Mouse (Mus musculus) E14TG2a.4 (cell line): ENCODE measurements around the gene Mbnl1.

Source experiments
- H3K27me3 ChIP-seq: 2 replicates; pipeline ENCODE4 v1.6.1; 2014; ENCODE audit warnings: low read length, control low read depth; ENCODE audit not compliant: insufficient read depth
- H3K36me3 ChIP-seq: 2 replicates; pipeline ENCODE4 v1.6.1; 2014; ENCODE audit warnings: low read length, control low read depth; ENCODE audit not compliant: insufficient read depth
- H3K4me1 ChIP-seq: replicated peaks from 2 replicates; pipeline ENCODE4 v1.6.1; 2014; ENCODE audit warnings: low read depth, low read length, control low read depth
- H3K4me3 ChIP-seq: replicated peaks from 2 replicates; pipeline ENCODE4 v1.5.1; 2014; ENCODE audit warnings: mild to moderate bottlenecking, low read length
- H3K9me3 ChIP-seq: 2 replicates; pipeline ENCODE4 v1.6.1; 2014; ENCODE audit warnings: low read length, control low read depth
- CTCF ChIP-seq: conservative IDR thresholded peaks from 2 replicates; pipeline ENCODE4 v1.5.1; 2014; ENCODE audit warnings: low read length
- NANOG ChIP-seq: IDR thresholded peaks from 2 replicates; pipeline ENCODE4 v1.6.1; 2014; ENCODE audit warnings: borderline replicate concordance, low read length, mixed read lengths
- POU5F1 ChIP-seq: IDR thresholded peaks from 2 replicates; pipeline ENCODE4 v1.6.1; 2014; ENCODE audit warnings: low read length, borderline replicate concordance

The Mbnl1 gene

GRCm38 (mm10) chr3:60568171-60568684 is 95.6 kb downstream of the Mbnl1 start:
- Histone ChIP-seq H3K9me3 (no peaks in the 10 kb centered on the region), H3K27me3 (no peaks in the 10 kb centered on the region), H3K4me1 (peaks cover 31% of the 10 kb centered on the region), H3K4me3 (no peak overlapping the region), H3K36me3 (no peaks in the 10 kb centered on the region)
- no peak for TF ChIP-seq CTCF
- no peak for TF ChIP-seq POU5F1
- TF ChIP-seq NANOG, result no peak

- Histone ChIP-seq H3K4me3 (no peak overlapping the region), H3K9me3 (no peaks in the 10 kb centered on the region), H3K4me1 (peaks cover 27% of the 10 kb centered on the region), H3K36me3 (no peaks in the 10 kb centered on the region), H3K27me3 (no peaks in the 10 kb centered on the region)
- TF ChIP-seq POU5F1, result no peak
- no peak for TF ChIP-seq NANOG
- TF ChIP-seq CTCF, result no peak
Observed at GRCm38 (mm10) chr3:60568801-60569568, 96.4 kb downstream of the Mbnl1 start.

- Histone ChIP-seq H3K36me3 (no peaks in the 10 kb centered on the region), H3K9me3 (no peaks in the 10 kb centered on the region), H3K27me3 (no peaks in the 10 kb centered on the region), H3K4me1 (peaks cover 27% of the 10 kb centered on the region), H3K4me3 (no peak overlapping the region)
- no peak for TF ChIP-seq NANOG
- TF ChIP-seq POU5F1, result no peak
- no peak for TF ChIP-seq CTCF
Observed at GRCm38 (mm10) chr3:60569781-60570180, 97.2 kb downstream of the Mbnl1 start.

GRCm38 (mm10) chr3:60570491-60571022 is 97.9 kb downstream of the Mbnl1 start:
- Histone ChIP-seq H3K27me3 (no peaks in the 10 kb centered on the region), H3K4me3 (no peak overlapping the region), H3K9me3 (no peaks in the 10 kb centered on the region), H3K4me1 (peaks cover 27% of the 10 kb centered on the region), H3K36me3 (no peaks in the 10 kb centered on the region)
- TF ChIP-seq CTCF (no peak), NANOG (no peak), POU5F1 (no peak)

- H3K4me3 ChIP-seq, result no peak overlapping the region
- no peaks in the 10 kb centered on the region for H3K9me3 ChIP-seq
- no peaks in the 10 kb centered on the region for H3K27me3 ChIP-seq
- no peaks in the 10 kb centered on the region for H3K36me3 ChIP-seq
- H3K4me1 ChIP-seq, result peaks cover 27% of the 10 kb centered on the region
- TF ChIP-seq CTCF, result no peak
- no peak for TF ChIP-seq POU5F1
- TF ChIP-seq NANOG, result no peak
Observed at GRCm38 (mm10) chr3:60571493-60571892, 98.9 kb downstream of the Mbnl1 start.

GRCm38 (mm10) chr3:60574199-60574598 is 101.6 kb downstream of the Mbnl1 start:
- Histone ChIP-seq H3K36me3 (no peaks in the 10 kb centered on the region), H3K9me3 (no peaks in the 10 kb centered on the region), H3K4me1 (peaks cover 15% of the 10 kb centered on the region), H3K4me3 (no peak overlapping the region), H3K27me3 (no peaks in the 10 kb centered on the region)
- TF ChIP-seq POU5F1 (no peak), CTCF (no peak), NANOG (no peak)

- no peak overlapping the region for H3K4me3 ChIP-seq
- peaks cover 7% of the 10 kb centered on the region for H3K4me1 ChIP-seq
- TF ChIP-seq NANOG (no peak), POU5F1 (no peak)
- H3K9me3 ChIP-seq, result no peaks in the 10 kb centered on the region
- H3K36me3 ChIP-seq, result no peaks in the 10 kb centered on the region
- no peaks in the 10 kb centered on the region for H3K27me3 ChIP-seq
Observed at GRCm38 (mm10) chr3:60574849-60575524, 102.4 kb downstream of the Mbnl1 start.

- H3K4me1 ChIP-seq, result peaks cover 7% of the 10 kb centered on the region
- H3K27me3 ChIP-seq, result no peaks in the 10 kb centered on the region
- no peak for TF ChIP-seq CTCF
- no peak for TF ChIP-seq NANOG
- no peak for TF ChIP-seq POU5F1
- H3K36me3 ChIP-seq, result no peaks in the 10 kb centered on the region
- H3K4me3 ChIP-seq, result no peak overlapping the region
- H3K9me3 ChIP-seq, result no peaks in the 10 kb centered on the region
Observed at GRCm38 (mm10) chr3:60575945-60576344, 103.3 kb downstream of the Mbnl1 start.
